Mouse (Mus musculus) hindbrain, embryonic 10.5 days (tissue): ENCODE results near the gene Gm13420. TPM values are rescaled to one million over a fixed set of nuclear protein-coding genes. Genes with fewer than 3 reads are reported as not detected.

Experiments used
- polyA plus RNA-seq: library from polyadenylated mRNA; unstranded; fragments of >200 nt; fragmentation: Nextera tagmentation; extraction: Ambion mirVana; gene quantifications from 2 replicates; pipeline ENCODE4 v1.2.1, GENCODE M21; 2016

Gm13420 gene
- polyA plus RNA-seq, 1 experiment from 2014 or later = not detected

Other genes starting within 250 kb of the Gm13420 start
- gene Rapgef1, start 132.0 kb downstream of the Gm13420 start, polyA plus RNA-seq = 13.5 and 16.0 TPM in 2 replicates
- gene Gm13547, start 7.6 kb upstream of the Gm13420 start, polyA plus RNA-seq = not detected in 2 replicates
- 46.6 and 48.8 TPM in 2 replicates for gene Coq4, start 35.8 kb upstream of the Gm13420 start, polyA plus RNA-seq
- 53.2 and 59.2 TPM in 2 replicates for gene Trub2, start 36.8 kb upstream of the Gm13420 start, polyA plus RNA-seq
- gene Slc27a4, start 50.9 kb upstream of the Gm13420 start, polyA plus RNA-seq = 18.3 and 24.7 TPM in 2 replicates
- gene Urm1, start 68.4 kb upstream of the Gm13420 start, polyA plus RNA-seq = 23.8 and 25.0 TPM in 2 replicates
- gene Cercam, start 117.5 kb upstream of the Gm13420 start, polyA plus RNA-seq = 49.1 and 56.2 TPM in 2 replicates
- 111 and 114 TPM in 2 replicates for gene Odf2, start 137.5 kb upstream of the Gm13420 start, polyA plus RNA-seq
- gene Gle1, start 183.7 kb upstream of the Gm13420 start, polyA plus RNA-seq = 73.7 and 79.2 TPM in 2 replicates
- 115 and 120 TPM in 2 replicates for gene Sptan1, start 213.9 kb upstream of the Gm13420 start, polyA plus RNA-seq